Mouse (Mus musculus): ENCODE results near the gene Mill2. TPM values are rescaled to one million over a fixed set of nuclear protein-coding genes. Genes with fewer than 3 reads are reported as not detected.
A peak's percentile ranks its signal among the peaks of the same experiment; 100 is the strongest.

Gene Mill2
- polyA plus RNA-seq, 1 experiment from 2014 or later: 1.3 TPM

DNA sequence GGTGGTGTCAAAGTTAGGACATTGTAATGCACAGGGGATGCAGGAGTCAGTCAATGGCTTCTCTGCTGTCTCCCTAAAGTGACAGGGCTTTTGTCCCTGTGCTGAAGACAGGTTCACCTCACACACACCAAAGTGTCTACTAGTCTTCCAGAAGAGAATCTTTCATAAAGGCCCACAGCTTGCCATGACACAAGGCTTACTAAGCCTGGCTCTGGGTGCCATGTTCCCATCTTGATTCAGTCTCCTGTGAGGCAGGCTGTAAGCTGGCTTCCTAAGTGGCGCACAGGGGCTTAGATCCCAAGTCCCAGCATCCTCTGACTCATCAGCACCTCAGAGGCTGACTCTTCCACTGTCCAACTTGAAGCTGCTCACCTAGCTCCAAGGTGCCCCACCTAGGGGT lies 47.2 kb downstream of the Mill2 start:
- Histone ChIP-seq H3K9me3 (replicated peaks; ENCODE audit: control insufficient read depth, low read length) (no peaks in the 10 kb centered on the region), H3K4me3 (replicated peaks; ENCODE audit: low read length) (no peak overlapping the region), H3K4me1 (ENCODE audit: control insufficient read depth, insufficient read depth, low read length) (0 out of 2 replicates have a peak, but pooled peaks cover 3% of the 10 kb centered on the region), H3K36me3 (ENCODE audit: control insufficient read depth, insufficient read depth, low read length) (no peaks in the 10 kb centered on the region), H3K27me3 (ENCODE audit: control insufficient read depth, insufficient read depth, low read length) (no peaks in the 10 kb centered on the region), H3K4me2 (ENCODE audit: low read depth, low read length) (no peak overlapping the region), H3K9ac (ENCODE audit: low read length) (no peak overlapping the region), H3K27ac (ENCODE audit: low read length) (no peak overlapping the region)
- WGBS: 81% methylated on average over 1 of the region's 1 CpGs
- ATAC-seq (ENCODE audit: insufficient read depth, low FRiP score): no peak

GRCm38 (mm10) chr7:18890848-18891247 lies 51.1 kb downstream of the Mill2 start:
- H3K27me3 ChIP-seq (ENCODE audit: control insufficient read depth, insufficient read depth, low read length): no peaks in the 10 kb centered on the region; the same call in 1 of the 2 replicates
- H3K4me2 ChIP-seq (ENCODE audit: low read depth, low read length): no peak overlapping the region
- 94% methylated on average over 8 of the region's 8 CpGs for WGBS
- no peak overlapping the region for H3K27ac ChIP-seq (ENCODE audit: low read length)
- no peaks in the 10 kb centered on the region for H3K36me3 ChIP-seq (ENCODE audit: control insufficient read depth, insufficient read depth, low read length)
- H3K4me3 ChIP-seq (replicated peaks; ENCODE audit: low read length): no peak overlapping the region
- peaks cover 22% of the 10 kb centered on the region for H3K4me1 ChIP-seq (ENCODE audit: control insufficient read depth, insufficient read depth, low read length)
- no peaks in the 10 kb centered on the region for H3K9me3 ChIP-seq (replicated peaks; ENCODE audit: control insufficient read depth, low read length)
- H3K9ac ChIP-seq (ENCODE audit: low read length): no peak overlapping the region
- no peak for ATAC-seq (ENCODE audit: insufficient read depth, low FRiP score)

DNA sequence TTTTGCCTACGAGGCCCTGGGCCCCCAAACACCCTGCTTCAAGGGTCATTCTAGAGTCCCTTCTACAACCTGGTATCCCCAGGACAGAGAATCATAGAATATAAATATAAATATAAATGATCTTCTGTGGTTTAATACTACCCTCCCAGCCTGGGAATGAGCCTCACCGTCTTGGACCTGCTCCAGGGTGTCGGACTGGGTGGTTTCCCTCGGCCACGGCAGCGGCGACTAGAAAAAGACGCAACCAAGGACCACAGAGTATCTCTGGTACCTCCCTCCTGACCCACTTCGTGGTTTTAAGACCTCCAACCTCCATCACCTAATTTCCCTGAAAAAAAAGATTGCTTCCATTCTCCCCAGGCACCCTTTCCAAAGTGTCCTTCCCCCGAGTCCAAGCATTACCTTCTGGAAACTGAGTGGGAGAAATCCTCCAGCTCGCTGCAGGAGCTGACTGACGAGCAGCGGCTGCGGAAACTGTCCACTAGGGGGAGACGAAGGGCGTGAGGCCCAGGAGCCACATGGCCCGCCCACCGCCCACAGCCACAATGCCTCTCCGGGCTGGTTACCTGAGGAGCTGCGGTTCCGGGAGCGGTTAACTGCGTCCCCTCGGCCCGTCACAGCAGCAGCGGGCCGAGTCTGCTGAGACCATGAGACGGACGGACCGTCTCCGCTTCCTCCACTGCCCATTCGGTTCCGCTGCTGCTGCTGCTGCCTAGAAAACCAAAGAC lies 52.3 kb downstream of the Mill2 start:
- Histone ChIP-seq H3K36me3 (ENCODE audit: control insufficient read depth, insufficient read depth, low read length) (no peaks in the 10 kb centered on the region), H3K4me1 (ENCODE audit: control insufficient read depth, insufficient read depth, low read length) (peaks cover 22% of the 10 kb centered on the region), H3K27me3 (ENCODE audit: control insufficient read depth, insufficient read depth, low read length) (no peaks in the 10 kb centered on the region; the same call in 1 of the 2 replicates), H3K9ac (ENCODE audit: low read length) (peak overlapping the region; percentile 69), H3K27ac (ENCODE audit: low read length) (no peak overlapping the region; the same call in 1 of the 2 replicates), H3K4me2 (ENCODE audit: low read depth, low read length) (peak overlapping the region; percentile 96), H3K4me3 (replicated peaks; ENCODE audit: low read length) (peak overlapping the region; percentile 48), H3K9me3 (replicated peaks; ENCODE audit: control insufficient read depth, low read length) (no peaks in the 10 kb centered on the region)
- WGBS: 19% methylated on average over 33 of the region's 33 CpGs
- ATAC-seq (ENCODE audit: insufficient read depth, low FRiP score): peak; percentile 54; the same call in 1 of the 2 replicates

DNA sequence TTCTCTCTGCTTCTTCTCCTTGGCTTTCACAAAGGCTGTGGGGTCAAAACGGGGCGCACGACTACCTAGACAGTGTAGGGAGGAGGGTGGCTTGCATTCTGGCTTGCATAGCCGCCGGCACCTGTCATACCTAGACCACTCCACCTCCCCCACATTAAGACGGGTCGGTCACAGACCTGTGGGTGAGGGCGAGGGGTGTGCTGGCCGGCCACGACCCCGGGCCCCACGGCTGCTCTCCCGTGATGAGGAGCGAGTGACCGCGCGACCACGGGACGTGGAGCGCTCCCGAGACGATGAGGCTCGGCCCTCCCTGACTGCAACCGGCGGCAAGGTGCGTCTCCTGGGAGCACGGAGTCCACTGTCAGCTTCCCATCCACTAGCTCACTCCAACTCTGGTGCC lies 53.2 kb downstream of the Mill2 start:
- WGBS: 31% methylated on average over 27 of the region's 27 CpGs
- peak; percentile 27; the same call in 1 of the 2 replicates for ATAC-seq (ENCODE audit: insufficient read depth, low FRiP score)
- Histone ChIP-seq H3K9ac (ENCODE audit: low read length) (peak overlapping the region; percentile 69), H3K27ac (ENCODE audit: low read length) (no peak overlapping the region), H3K4me3 (replicated peaks; ENCODE audit: low read length) (no peak overlapping the region; the same call in 1 of the 2 replicates), H3K4me2 (ENCODE audit: low read depth, low read length) (peak overlapping the region; percentile 96), H3K4me1 (ENCODE audit: control insufficient read depth, insufficient read depth, low read length) (peaks cover 22% of the 10 kb centered on the region), H3K36me3 (ENCODE audit: control insufficient read depth, insufficient read depth, low read length) (0 out of 2 replicates have a peak, but pooled peaks cover 5% of the 10 kb centered on the region), H3K9me3 (replicated peaks; ENCODE audit: control insufficient read depth, low read length) (no peaks in the 10 kb centered on the region), H3K27me3 (ENCODE audit: control insufficient read depth, insufficient read depth, low read length) (no peaks in the 10 kb centered on the region; the same call in 1 of the 2 replicates)

DNA sequence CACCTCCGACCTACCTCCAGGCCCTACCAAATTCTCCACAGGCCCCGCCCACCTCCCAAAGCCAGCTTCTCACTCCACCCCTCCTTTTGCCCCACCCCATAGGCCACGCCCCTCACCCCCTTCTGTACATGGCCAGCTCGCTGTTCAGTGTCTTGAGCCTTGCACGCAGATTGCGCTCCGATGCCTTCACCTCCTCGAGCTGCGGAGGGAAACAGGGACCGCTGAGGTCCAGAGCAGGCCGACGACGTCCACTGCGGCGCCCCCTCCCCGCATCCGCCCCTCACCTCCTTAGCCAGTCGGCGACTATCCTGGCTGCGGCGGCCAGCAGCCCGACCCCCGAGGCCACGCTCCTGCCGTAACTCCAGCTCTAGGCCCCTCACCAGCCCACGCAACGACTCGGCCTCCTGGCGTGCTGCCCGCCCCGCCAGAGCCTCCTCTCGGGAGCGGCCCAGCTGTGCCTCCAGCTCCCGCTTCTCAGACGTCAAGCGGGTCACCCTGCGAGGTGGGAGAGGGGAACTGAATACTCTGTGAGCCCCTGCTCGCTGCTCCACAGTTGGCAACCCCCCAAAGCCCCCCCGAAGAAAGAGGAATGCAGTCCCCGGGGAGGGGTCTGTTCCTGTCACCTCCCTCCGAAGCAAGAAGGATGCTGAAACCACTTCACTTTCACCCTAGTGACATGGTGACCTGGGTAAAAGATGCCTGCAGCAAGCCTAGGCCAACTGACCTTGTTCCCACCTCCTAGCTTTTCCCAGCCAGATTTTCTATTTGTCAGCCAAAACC lies 54.1 kb downstream of the Mill2 start:
- peak; percentile 63 for ATAC-seq (ENCODE audit: insufficient read depth, low FRiP score)
- Histone ChIP-seq H3K9ac (ENCODE audit: low read length) (peak overlapping the region; percentile 76), H3K27ac (ENCODE audit: low read length) (no peak overlapping the region), H3K27me3 (ENCODE audit: control insufficient read depth, insufficient read depth, low read length) (no peaks in the 10 kb centered on the region; the same call in 1 of the 2 replicates), H3K4me1 (ENCODE audit: control insufficient read depth, insufficient read depth, low read length) (peaks cover 22% of the 10 kb centered on the region), H3K4me2 (ENCODE audit: low read depth, low read length) (peak overlapping the region; percentile 79), H3K4me3 (replicated peaks; ENCODE audit: low read length) (peak overlapping the region; percentile 43), H3K36me3 (ENCODE audit: control insufficient read depth, insufficient read depth, low read length) (0 out of 2 replicates have a peak, but pooled peaks cover 5% of the 10 kb centered on the region), H3K9me3 (replicated peaks; ENCODE audit: control insufficient read depth, low read length) (no peaks in the 10 kb centered on the region)
- 1% methylated on average over 41 of the region's 41 CpGs for WGBS

DNA sequence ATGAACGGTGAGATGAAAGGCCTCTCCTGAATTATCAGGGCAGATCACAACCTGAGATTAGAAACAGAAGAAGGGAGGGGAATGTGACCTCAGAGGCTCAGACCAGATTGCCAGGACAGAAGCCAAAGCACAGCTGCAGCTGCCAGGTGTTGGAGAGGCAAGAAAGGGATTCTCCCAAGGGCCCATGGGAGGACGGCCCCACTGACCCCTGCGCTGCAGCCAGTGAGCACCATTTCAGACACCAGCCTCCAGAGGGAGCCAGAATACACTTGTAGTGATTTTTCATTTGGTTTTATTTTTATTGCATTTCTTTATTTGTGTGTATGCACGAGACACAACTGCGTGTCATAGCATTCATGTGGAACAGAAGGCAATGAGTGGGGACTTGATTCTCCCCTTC lies 56.8 kb downstream of the Mill2 start:
- Histone ChIP-seq H3K9me3 (replicated peaks; ENCODE audit: control insufficient read depth, low read length) (no peaks in the 10 kb centered on the region), H3K27ac (ENCODE audit: low read length) (no peak overlapping the region), H3K4me3 (replicated peaks; ENCODE audit: low read length) (no peak overlapping the region), H3K4me1 (ENCODE audit: control insufficient read depth, insufficient read depth, low read length) (peaks cover 22% of the 10 kb centered on the region), H3K9ac (ENCODE audit: low read length) (no peak overlapping the region), H3K4me2 (ENCODE audit: low read depth, low read length) (no peak overlapping the region), H3K36me3 (ENCODE audit: control insufficient read depth, insufficient read depth, low read length) (0 out of 2 replicates have a peak, but pooled peaks cover 5% of the 10 kb centered on the region), H3K27me3 (ENCODE audit: control insufficient read depth, insufficient read depth, low read length) (no peaks in the 10 kb centered on the region; the same call in 1 of the 2 replicates)
- WGBS: 45% methylated on average over 5 of the region's 5 CpGs
- ATAC-seq (ENCODE audit: insufficient read depth, low FRiP score): no peak

- 68% methylated on average over 2 of the region's 2 CpGs for WGBS
Observed at GRCm38 (mm10) chr7:18900513-18900912, 60.7 kb downstream of the Mill2 start.

DNA sequence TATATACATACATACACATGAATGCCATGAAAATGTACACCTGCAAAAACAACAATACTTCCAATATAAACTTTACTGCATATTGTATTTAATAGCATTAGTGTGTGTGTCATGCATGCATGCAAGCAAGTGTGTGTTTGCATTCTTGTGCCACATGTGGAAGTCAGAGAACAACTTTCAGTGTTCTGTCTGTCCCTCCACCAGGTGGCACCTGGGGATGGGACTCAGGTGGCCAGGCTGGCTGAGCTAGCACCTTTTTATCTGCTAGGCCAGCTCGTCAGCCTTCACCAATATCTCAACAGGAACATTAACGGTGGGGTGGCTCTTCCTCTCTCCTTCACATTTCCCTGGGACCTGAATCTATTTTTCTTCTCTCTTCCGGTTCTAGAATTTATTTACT lies 62.7 kb downstream of the Mill2 start:
- no peak overlapping the region for H3K9ac ChIP-seq (ENCODE audit: low read length)
- no peak overlapping the region for H3K27ac ChIP-seq (ENCODE audit: low read length)
- no peak overlapping the region for H3K4me2 ChIP-seq (ENCODE audit: low read depth, low read length)
- H3K4me3 ChIP-seq (replicated peaks; ENCODE audit: low read length): no peak overlapping the region
- H3K9me3 ChIP-seq (replicated peaks; ENCODE audit: control insufficient read depth, low read length): no peaks in the 10 kb centered on the region
- no peaks in the 10 kb centered on the region for H3K4me1 ChIP-seq (ENCODE audit: control insufficient read depth, insufficient read depth, low read length)
- 0 out of 2 replicates have a peak, but pooled peaks cover 5% of the 10 kb centered on the region for H3K36me3 ChIP-seq (ENCODE audit: control insufficient read depth, insufficient read depth, low read length)
- no peak for ATAC-seq (ENCODE audit: insufficient read depth, low FRiP score)
- H3K27me3 ChIP-seq (ENCODE audit: control insufficient read depth, insufficient read depth, low read length): no peaks in the 10 kb centered on the region
- WGBS: 67% methylated on average over 3 of the region's 3 CpGs

More at GRCm38 (mm10) chr7:18900513-18900912, 60.7 kb downstream of the Mill2 start:
- Histone ChIP-seq H3K9me3 (replicated peaks; ENCODE audit: control insufficient read depth, low read length) (no peaks in the 10 kb centered on the region), H3K27ac (ENCODE audit: low read length) (no peak overlapping the region), H3K9ac (ENCODE audit: low read length) (no peak overlapping the region), H3K27me3 (ENCODE audit: control insufficient read depth, insufficient read depth, low read length) (no peaks in the 10 kb centered on the region), H3K36me3 (ENCODE audit: control insufficient read depth, insufficient read depth, low read length) (0 out of 2 replicates have a peak, but pooled peaks cover 5% of the 10 kb centered on the region), H3K4me2 (ENCODE audit: low read depth, low read length) (no peak overlapping the region), H3K4me1 (ENCODE audit: control insufficient read depth, insufficient read depth, low read length) (no peaks in the 10 kb centered on the region), H3K4me3 (replicated peaks; ENCODE audit: low read length) (no peak overlapping the region)
- no peak for ATAC-seq (ENCODE audit: insufficient read depth, low FRiP score)

- Histone ChIP-seq H3K9me3 (replicated peaks; ENCODE audit: control insufficient read depth, low read length) (no peaks in the 10 kb centered on the region), H3K4me2 (ENCODE audit: low read depth, low read length) (no peak overlapping the region), H3K27me3 (ENCODE audit: control insufficient read depth, insufficient read depth, low read length) (no peaks in the 10 kb centered on the region), H3K27ac (ENCODE audit: low read length) (no peak overlapping the region), H3K4me1 (ENCODE audit: control insufficient read depth, insufficient read depth, low read length) (peaks cover 17% of the 10 kb centered on the region), H3K36me3 (ENCODE audit: control insufficient read depth, insufficient read depth, low read length) (no peaks in the 10 kb centered on the region), H3K9ac (ENCODE audit: low read length) (no peak overlapping the region), H3K4me3 (replicated peaks; ENCODE audit: low read length) (no peak overlapping the region)
- ATAC-seq (ENCODE audit: insufficient read depth, low FRiP score): no peak
- 80% methylated on average over 3 of the region's 3 CpGs for WGBS
Observed at GRCm38 (mm10) chr7:18904971-18905370, 65.2 kb downstream of the Mill2 start.

All from stomach, embryonic 16.5 days (tissue).